Mouse (Mus musculus) heart, adult 18-20 months (tissue): ENCODE measurements around the gene Iqschfp. TPM values are rescaled to one million over a fixed set of nuclear protein-coding genes. Genes with fewer than 3 reads are reported as not detected.

Experiments
- DNase-seq, 2 experiments: peaks; one replicate each; pipeline ENCODE4 v3.0.0; 2021 to 2022; ENCODE audit warnings: mixed read lengths in 1 of 2
- long read RNA-seq, 2 experiments: library from polyadenylated mRNA; stranded (forward); transcript quantifications; one replicate each; pipeline ENCODE4 v2.0.0; 2021
- total RNA-seq, 2 experiments: library from RNA; stranded (reverse); gene quantifications; 2 replicates each; pipeline ENCODE4 v1.2.3; 2021

Iqschfp gene
- total RNA-seq: not detected
- long read RNA-seq, experiment 1: 0 reads
- long read RNA-seq, experiment 2: 0 reads

DNA sequence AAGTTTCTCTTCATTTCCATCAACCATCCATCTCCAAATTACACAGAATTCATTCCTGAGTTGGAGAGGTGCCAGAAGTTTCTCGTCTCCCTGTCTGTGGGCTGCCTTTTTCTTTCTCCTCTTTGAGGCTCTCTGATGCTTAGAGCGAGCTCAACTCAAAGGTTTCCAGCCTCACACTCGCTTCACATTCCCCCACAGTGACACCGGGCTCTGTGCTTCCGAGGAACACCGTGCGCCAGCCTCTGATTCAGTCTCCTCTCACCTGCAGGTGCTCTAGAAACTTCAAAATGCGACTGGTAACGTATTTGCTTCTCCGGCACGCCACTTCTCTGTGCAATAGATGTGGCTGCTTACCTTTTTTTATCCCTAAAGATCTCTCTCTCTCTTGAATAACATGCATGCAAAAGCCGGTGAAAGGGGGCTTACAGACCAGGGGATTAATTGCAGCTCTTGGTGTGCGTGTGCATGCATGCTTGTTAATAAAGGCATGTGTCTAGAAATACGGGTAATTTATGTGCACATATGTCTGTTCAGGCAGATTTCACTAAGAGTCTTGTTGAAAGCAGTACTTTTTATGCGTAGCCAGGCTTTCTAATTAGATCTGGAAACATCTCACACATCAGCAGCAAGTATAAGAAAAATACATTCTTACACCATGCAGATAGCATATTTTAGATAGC lies at the start of gene Iqschfp, which contains the start of gene Iqcj:
Gene Iqschfp, plus strand, starts transcription at position 207 of the 680 bp plus-strand sequence.
Gene Iqcj, plus strand, starts transcription at position 195 of the 680 bp plus-strand sequence.
- DNase-seq: no peak

DNA sequence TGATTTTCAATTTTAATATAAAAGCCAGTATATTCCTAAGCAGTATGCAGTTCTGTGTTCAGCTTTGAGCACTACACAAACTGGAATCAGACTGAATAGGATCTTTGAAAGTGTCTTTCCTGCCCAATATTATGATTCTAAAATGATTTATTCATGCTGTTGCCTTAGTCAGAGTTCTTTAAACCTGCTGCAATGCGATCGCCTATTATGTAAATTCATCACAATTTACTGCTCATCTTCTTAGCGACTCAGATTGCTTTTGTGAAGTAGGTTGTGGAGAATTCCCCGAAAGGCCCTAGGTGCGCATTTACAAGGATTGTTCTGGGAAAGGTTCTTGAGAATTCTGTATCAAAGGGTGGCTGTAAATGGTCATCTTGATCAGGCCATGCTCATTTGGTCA lies 39.6 kb upstream of the Iqschfp start:
- DNase-seq: no peak

DNA sequence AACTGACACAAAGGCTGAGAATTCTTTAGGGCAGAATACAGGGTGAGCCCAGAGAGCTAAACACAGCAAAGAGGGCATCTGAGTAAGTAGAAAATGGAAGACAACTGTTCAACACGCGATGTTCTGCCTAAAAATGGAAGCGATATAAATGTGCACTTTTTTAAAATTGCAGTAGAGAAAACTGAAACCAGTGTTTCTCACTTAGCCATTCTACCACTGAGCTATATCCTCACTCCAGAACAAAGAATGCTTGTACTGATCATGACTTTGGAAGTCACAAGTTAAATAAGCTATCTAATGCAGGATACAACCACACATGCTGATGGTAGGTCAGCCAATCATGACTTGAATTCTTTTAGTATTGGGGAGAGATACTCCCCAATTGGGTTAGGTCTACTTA lies 30.5 kb upstream of the Iqschfp start:
- DNase-seq: no peak

DNA sequence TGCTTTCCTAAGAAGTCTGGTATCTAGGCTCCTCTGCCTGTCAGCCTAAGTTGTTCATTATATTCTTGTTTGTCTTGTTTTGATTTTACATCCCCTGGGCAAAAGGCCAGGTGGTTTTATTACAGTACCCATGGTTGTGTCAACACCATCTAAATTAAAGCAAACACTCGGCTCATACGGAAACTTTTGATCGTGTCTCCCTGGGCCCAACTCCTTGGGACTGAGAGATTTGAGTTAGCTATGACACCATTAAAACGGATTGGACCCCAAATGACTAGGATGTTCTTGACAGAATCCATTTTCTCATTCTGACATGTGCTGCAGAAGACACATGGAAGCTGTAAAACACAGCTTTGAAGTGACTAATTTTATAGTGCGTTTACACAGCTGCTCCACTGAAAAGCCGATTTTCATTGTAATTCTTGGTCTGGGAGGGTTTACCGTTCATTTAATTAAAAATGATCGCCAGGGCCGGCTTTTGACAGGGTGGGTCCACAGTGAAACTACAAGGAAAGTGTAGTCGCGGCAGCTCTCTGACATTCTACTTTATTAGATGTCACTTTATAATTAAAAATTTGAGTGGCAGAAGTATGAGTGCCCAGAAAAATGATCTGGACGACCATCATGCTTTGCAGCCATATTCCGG lies 24.5 kb upstream of the Iqschfp start:
- no peak for DNase-seq

DNA sequence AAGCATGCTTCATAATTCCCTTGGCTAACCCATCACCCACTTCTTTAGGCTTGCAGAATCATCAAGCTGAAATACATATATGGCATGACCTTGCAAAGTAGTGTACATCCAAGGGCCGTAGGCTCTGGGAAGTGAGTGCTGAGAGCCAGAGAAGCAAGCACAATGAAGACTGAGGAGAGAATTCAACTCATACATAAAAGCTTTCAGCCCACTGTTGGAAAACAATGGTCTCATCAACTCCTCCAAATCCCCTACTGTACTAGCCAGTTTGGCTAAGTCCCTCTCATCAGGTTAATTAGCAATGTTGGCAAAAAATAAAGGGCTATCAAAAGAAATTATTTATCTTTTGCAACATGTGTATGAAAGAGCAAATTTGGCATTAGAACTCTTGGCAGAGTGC lies 22.6 kb upstream of the Iqschfp start:
- no peak for DNase-seq

DNA sequence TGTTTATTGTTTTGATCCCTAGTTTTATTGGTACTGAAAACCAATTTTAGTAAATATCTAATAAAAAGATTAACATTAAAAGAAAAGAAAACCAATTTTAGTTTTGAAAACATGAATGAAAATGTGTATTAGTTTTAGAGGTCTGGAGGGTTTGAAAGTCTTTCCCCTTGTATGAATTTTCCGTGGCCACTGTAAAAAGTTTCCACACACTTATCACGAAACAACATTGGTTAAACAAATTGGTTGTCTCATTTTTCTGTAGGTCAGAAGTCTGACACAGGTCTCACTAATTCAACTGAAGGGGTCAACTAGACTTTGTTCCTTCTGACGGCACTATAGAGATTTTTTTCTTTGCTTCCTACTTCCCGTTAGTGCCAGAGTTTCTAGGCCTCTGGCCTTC lies 14.8 kb upstream of the Iqschfp start:
- DNase-seq: no peak

DNA sequence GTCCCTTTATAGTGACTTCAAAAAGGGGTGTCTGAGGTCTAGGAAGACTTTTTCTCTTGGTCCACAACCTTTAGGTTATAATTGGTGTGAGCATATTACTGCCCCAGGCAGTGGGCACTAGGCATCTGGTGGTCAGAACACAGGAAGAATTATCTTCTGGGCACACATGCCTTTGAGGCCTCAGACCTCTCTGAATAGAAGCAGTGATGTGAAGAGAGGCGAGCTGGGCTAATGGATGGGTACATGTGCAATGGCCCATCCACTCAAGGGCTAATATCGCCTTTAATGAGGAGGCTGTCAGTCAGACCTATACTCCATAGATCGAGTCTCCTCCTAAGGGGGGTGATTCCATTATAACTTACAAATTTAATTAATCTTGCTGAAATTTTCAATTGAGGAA lies 7.7 kb upstream of the Iqschfp start:
- no peak for DNase-seq

DNA sequence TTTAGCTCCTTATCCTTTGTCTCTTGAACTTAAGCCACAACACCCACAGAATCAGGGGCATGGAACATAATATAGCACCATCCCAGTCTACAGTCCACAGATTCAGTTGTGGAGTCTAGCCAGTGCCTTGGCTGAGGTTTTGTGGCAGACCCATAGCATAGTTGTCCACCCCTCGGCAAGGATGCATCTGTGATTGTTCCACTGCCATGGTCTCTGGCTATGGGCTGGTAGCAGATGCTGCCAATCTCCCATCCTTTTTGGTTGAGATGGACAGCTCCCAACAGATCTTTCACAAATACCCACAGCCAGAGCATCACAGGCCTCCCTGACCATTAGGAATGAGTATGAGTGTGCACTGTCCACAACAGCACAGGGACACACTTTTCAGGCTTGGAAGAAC lies 5.9 kb upstream of the Iqschfp start:
- no peak for DNase-seq

DNA sequence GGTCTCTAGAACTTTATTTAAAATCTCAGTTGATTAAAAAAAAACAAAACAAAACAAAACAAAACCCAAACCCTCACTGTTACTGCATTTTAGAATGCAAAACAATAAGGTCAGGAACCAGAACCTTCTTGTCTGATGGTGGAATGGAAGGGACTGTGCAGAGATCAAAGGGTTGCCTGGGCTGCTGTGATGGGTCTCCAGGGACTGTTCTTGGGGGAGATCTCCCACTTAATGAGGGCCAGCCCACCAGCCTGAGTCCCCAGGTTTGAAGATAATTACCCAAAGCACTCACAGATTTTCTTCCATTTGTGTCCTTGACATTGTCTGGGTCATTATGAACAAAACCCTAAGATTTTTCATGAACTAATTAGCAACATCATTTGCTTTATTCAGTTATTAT lies 4.8 kb upstream of the Iqschfp start:
- DNase-seq: no peak

DNA sequence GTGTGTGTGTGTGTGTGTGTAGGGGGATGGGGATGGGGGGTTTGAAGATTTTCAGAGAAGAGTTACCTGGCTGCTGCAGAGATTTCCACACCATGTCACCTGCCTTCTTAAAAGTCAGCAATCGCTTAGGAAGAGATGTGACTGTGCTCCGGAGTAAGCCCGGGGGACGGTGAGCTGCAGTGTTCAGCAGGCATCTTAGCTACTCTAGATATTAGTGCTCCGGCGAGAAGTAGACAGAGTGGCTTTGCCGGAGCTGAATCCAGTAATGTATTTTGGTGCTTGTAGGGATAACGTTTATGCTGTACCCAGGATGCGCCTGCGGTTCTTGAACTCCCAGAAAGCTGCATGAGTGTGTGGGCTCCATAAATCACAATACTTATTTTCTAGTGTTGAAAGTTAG lies 736 bp downstream of the Iqschfp start:
- no peak for DNase-seq

DNA sequence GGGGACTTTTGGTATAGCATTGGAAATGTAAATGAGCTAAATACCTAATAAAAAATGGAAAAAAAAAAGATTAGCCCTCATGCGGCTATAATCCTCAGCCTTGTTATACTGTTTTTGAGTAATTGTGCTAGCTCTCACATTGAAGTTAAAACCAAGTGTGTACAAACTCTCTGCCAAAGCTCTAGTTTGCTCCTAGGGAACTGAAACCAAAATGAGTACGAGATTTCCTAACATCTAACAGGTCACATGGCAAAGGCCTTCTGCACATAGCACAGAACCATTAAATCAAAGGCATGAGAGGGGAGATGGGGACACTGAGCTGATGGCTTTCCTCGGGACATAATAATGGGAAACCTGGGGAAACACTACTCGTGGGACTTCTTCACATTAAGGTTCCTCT lies 10.5 kb downstream of the Iqschfp start:
- DNase-seq: no peak

DNA sequence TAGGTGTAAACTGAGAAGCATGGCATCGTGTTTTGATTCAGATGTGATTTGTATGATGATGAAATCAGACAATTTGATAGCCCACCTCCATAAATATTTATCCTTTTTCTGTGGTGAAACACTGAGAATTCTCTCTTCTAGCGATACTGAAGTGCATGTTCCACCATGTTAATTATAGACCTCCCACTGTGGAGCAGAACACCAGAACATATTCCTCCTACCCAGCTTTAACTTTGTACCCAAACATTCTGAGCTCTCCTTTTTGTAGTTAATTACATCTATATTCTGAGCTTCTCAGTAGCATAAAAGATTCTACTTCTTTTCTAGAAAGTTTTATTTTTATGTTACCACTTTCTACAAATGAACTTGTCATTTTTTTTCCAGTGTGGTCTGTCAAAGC lies 16.6 kb downstream of the Iqschfp start:
- no peak for DNase-seq

DNA sequence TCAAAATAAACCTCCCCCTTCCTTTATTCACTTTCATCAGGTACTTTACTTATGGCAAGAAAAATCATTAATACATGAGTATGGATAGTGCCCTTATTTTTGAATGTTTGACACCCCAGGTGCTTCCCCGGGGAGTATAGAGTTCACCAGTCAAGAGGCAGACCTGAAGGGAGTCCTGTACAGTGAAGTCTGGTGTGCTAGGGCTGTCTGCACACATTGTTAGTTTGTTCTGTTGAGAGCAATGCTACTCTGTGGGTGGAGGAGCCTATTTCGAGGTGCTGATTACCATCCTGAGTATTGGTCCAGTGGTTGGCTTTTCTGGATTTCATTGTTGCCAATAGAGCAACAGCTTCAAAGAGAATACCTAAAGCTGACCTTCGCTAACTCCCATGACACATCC lies 26.1 kb downstream of the Iqschfp start:
- DNase-seq: no peak

DNA sequence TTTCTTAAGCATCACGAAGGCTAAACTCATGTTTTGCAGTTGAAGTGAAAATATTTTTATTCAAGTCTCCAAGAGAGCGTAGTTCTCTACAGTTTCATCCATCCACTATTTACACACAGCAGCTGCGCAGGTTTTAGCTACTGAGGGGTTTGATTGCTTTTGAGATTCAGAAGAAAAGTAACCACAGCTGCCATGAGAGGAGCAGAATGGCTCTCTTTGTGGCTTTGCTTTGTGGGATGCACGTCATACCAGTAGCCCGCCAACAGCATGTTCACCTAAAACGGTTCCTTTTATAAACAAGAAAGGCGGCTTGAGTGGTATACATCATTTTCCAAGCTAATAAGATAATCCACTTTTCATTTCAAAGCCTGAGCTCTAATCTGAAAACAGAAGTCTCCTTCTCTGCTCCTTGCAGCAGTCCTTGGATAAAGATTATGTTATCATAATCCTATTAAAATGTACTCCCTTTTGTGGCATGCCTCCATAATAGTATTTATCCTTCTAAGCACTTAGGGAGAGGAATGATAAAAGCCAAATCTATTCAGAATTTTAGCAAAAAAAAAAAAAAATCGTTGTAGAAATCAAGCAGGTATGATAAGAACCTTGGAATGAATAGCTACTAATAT lies 26.7 kb downstream of the Iqschfp start:
- no peak for DNase-seq

DNA sequence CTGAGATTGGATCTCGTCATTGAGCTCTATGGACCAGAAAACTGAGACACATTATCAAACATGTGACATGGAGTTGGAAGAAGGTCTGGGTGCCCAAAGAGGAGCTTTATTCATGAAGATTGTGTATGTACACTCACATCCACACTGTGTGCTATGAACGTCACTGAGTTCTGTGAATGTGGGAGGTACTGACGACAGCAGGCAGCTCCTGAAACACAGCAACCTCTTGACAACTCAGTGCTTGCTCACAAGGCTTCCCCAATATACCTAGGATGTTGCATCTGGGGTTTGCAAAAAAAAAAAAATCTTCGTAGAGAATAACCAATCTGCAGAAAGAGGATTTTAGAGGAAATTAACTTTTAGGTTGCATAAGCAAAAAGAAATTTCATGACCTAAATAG lies 31.1 kb downstream of the Iqschfp start:
- no peak for DNase-seq

DNA sequence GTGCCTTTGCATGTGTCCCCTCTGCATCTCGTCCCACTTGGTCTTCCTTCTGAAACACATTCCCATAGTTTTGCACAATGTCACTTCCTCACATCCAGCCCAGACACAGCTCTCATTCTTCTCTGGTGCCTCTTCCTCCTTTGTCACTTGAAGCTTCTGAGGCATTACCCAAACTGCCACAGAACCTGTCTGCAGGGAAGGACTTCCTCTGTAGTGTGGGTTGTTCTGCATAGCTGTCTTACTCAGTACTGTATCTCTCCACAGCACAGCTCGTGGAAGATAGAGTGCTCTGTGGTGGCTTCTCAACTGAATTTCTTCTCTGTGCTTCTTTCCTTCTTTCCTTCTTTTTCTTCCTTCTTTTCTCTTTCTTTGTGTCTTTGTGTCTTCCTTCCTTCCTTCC lies 33.4 kb downstream of the Iqschfp start:
- no peak for DNase-seq

DNA sequence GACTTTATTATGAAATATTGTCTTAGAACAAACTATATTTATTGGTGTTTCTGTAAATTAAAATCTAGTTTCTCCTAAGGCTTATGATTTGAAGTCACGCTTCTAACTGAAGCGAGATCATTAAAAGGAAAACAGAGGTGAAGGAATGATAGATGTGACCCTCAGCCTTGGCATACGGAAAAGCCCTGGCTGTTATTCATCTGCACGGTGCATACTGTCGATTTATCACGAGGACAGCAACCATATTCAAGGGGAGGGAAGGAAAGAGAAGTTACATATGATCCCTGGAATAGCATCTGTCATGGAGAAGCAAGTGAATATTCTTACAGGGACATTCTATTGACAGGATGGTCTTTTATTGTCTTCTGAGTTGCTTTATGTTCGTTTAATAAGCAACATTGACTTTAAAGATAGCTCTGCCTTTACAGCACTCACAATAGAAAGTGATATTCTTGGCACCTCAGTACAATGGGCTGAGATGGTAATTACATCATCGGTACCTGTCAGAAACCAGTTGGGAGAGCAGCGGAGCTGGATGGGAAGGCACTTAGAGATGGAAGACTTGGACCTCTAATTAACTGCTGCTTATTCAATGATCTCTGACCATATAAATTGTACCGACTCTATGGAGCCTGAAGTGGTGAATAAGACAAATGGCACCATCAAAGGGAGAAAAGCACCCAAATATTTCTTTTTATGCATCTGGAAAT lies 38.5 kb downstream of the Iqschfp start:
- DNase-seq: no peak

DNA sequence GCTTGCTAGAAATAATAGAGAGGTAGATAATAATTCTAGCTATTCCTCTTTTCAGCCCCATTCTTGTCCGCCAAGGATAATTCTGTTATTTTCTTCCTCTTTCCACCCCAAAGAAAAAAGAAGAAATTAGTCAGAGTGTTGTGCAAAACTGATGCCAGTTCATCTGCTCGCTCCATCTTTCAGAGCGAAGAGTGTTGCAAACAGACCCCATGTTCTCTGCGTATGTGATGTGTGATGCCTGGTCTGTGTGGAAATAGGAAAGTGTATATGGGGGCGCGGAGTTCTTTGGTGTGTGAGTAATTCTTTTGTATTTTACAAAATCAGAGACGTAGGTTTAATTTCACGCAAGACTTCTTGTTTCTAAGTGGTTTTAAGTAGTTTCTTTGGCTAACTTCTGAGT lies 39.1 kb downstream of the Iqschfp start:
- DNase-seq: no peak

DNA sequence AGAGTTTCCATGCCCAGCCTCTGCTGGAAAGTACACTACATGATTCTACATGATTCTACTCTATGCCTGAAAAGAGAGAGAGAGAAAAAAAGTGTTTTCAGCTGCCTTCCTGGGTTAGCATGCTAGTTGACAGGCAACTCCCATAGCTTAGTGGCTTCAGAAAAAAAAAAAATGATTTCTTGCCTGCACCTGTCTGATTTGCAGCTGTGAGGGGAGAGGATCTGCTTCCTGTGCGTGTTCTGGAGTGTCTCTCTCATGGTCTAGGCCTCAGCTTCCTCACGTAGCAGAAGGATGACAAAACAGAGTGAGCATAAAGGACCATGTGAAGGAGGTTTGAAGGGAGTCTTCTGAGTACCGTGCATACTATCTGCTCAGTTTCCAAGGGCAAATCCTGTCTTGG lies 39.9 kb downstream of the Iqschfp start:
- DNase-seq: no peak

DNA sequence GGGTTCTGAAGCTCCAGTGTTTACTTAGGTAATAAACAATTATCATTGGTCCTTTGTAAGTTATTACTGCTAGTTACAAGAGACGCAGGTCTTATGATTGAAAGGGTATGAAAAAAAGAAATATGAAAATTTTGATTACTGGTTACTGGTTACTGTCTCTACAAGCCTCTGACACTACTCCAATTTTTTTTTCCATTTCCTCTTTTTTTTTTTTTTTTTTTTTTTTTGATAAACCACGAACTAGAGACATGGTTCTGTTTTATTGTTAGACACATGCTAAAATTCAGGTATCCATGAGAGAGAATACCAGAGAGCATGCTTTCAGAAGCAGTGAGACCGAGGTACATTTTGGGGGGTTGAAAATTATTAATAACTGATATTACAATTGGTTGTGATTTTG lies 43.8 kb downstream of the Iqschfp start:
- no peak for DNase-seq

DNA sequence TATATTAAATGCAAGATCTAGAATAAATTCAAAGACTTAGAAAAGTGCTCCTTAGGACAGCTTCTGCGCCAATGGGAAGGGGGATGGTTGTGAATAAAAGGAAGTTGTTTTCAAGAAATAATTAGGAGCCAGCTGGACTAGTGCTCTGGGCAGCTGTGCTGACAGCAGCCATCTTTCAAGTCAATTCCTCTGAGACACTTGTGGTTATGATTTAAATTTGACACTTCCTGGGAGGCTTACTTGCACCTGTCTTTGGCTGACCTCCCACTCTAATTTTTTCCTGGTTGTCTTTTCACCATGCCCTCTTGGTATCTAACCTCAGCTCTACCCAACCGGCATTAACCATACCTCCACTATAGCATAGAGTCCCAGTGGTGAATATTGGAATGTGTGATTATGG lies 55.0 kb downstream of the Iqschfp start:
- no peak for DNase-seq

DNA sequence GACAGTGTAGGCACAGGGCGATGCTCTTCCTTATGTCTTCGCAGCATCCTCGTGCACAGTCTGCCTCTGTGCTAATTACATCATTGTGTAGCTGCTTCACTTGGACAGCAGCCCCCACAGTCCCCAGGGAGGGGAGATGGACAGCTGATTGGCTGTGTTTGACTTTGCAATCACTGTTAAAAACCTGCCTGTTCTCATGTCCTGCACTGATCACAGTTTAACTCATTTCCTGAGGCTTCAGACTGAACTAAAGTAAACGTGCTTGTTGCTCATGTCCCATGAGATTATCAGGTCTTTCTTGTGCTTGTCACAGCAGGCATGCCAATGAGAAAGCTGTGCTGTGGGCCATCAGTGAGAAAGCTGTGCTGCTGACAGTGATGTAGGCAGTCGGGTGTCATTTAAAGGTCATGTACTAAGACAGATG lies 60.5 kb downstream of the Iqschfp start:
- no peak for DNase-seq

DNA sequence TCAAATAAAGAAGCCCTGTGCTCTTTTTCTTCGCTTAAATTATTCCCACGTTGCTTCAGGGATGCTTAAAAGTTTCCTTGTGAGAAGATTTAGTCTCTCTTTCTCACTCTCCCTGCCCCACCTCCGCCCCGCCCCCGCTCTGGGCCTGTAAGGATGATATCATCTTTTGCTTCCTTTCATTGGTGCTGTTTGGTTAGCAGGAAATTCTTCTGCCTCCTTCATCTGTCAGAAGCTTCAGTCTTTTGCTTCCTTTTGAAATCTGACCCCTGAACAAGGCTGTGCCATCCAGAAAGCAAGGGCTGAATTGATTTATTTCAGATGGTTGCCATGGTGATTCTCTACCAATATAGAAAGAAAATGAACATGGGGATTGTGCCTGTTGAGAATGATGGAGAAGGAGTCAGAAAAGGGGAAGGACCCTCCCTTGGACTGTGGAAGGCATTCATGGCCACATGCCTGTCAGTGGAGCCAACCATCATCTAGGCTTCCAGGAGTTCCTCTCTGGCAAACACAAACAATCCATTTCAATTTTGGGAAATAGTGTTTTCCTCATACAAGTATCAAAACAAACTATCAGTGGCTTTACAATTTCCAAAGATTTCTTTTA lies 62.5 kb downstream of the Iqschfp start:
- no peak for DNase-seq
